Mouse (Mus musculus) ZHBTc4 (cell line): ENCODE results near the gene Olfr294.

Experiments
- DNase-seq: peaks from one replicate; pipeline ENCODE4 v3.0.0-alpha.2; 2011; ENCODE audit warnings: low read depth, low spot score

Gene Olfr294

DNA sequence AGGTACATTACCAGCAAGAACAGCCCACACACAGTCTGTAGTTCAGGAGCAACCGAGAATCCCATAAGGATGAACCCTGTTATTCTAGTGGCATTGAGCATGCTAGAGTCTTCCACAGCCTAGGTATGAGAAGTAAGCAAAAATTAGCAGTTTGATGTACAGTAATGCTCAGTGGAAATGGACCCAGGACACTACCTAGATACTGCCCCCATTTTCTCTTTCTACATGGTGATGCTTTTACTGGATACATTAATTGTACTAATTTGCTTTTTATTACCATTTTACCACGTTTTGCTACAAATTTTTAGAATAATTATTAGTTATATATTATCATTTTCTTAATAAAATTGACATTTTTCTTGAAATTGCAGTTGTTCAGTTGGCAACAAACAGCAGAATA is at the start of gene Olfr294:
Olfr294 (minus strand) TSS at position 101 of the 400 bp plus-strand sequence.
- DNase-seq = no peak

DNA sequence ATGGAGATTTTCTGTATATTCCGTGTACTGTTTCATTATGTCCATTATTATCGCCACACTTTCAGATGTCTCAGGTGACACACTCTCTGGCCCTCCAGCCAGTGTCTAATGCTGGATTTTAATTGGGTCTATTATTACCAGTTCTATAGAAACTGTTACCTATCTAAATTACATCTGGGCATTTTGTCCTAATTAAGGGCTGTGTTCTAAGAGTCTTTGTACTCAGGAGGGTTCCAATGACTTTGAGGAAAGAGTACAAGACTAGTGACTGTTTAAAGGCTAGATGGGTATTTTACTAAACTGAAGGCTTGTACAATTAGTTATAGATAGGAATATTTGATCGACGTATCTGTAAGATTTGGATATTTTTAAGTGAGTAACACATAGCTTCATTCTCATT is 32.3 kb upstream of the Olfr294 start, which contains the start of gene Olfr293:
Olfr293 (plus strand) TSS at position 301 of the 400 bp plus-strand sequence.
- no peak for DNase-seq

DNA sequence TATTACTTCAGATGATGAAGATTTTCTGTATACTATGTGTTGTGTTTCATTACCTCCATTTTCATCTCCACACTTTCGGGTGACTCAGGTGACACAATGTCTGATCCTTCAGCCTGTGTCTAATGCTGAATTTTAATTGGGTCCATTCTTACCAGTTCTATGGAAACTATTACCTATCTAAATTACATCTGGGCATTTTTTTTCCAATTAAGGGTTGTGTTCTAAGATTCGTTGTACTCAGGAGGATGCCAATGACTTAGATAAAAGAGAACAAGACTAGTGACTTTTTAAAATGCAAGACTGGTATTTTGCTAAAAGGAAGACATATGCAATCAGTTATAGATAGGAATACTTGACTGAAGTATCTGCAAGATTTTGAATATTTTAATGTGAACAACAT is 32.9 kb downstream of the Olfr294 start, which contains the start of gene Olfr295:
Olfr295 (plus strand) TSS at position 301 of the 400 bp plus-strand sequence.
- DNase-seq = no peak
